Mouse (Mus musculus): Measurements from ENCODE around the gene Itgad. TPM values are rescaled to one million over a fixed set of nuclear protein-coding genes. Genes with fewer than 3 reads are reported as not detected.

Itgad gene
- polyA plus RNA-seq, 1 experiment from 2014 or later, result not detected

GRCm38 (mm10) chr7:128237927-128238778 lies 84.0 kb downstream of the Itgad start, which contains the start of gene 9130023H24Rik:
Gene 9130023H24Rik (minus strand): TSS chr7:128238031.
- peak within 1 kb of the TSS; percentile 98 for H3K27ac ChIP-seq
- no peaks in the 10 kb centered on the region for H3K27me3 ChIP-seq (ENCODE audit: poor library complexity, severe bottlenecking)
- under 1% methylated on average over 72 of the region's 72 CpGs for WGBS
- DNase-seq (ENCODE audit: extremely low spot score, low spot score), result peak; percentile 100
- peak within 1 kb of the TSS; percentile 76 for H3K4me3 ChIP-seq
- H3K4me1 ChIP-seq, result peaks cover 36% of the 10 kb centered on the region
- no peaks in the 10 kb centered on the region for H3K9me3 ChIP-seq
- H3K36me3 ChIP-seq (replicated peaks), result peaks cover 51% of the 10 kb centered on the region

- H3K27me3 ChIP-seq (ENCODE audit: poor library complexity, severe bottlenecking), result 0 out of 2 replicates have a peak, but pooled peaks cover under 1% of the 10 kb centered on the region
- peak overlapping the region; percentile 98 for H3K27ac ChIP-seq
- WGBS, result 31% methylated on average over 4 of the region's 4 CpGs
- DNase-seq (ENCODE audit: extremely low spot score, low spot score), result no peak
- peaks cover 56% of the 10 kb centered on the region for H3K36me3 ChIP-seq (replicated peaks)
- peaks cover 41% of the 10 kb centered on the region for H3K4me1 ChIP-seq
- H3K4me3 ChIP-seq, result peak overlapping the region; percentile 76
- no peaks in the 10 kb centered on the region for H3K9me3 ChIP-seq
These were observed 84.8 kb downstream of the Itgad start for GRCm38 (mm10) chr7:128238991-128239390.

- Histone ChIP-seq H3K27ac (0 out of 2 replicates have a peak overlapping the region, but pooled peaks have one; percentile 44), H3K4me1 (peaks cover 47% of the 10 kb centered on the region), H3K9me3 (no peaks in the 10 kb centered on the region), H3K27me3 (ENCODE audit: poor library complexity, severe bottlenecking) (peaks cover 12% of the 10 kb centered on the region), H3K4me3 (no peak overlapping the region), H3K36me3 (replicated peaks) (peaks cover 68% of the 10 kb centered on the region)
- 93% methylated on average over 27 of the region's 27 CpGs for WGBS
- DNase-seq (ENCODE audit: extremely low spot score, low spot score), result no peak
These were observed 86.1 kb downstream of the Itgad start for GRCm38 (mm10) chr7:128240131-128240784.

GRCm38 (mm10) chr7:128242331-128242730 lies 88.2 kb downstream of the Itgad start:
- H3K9me3 ChIP-seq, result no peaks in the 10 kb centered on the region
- peaks cover 54% of the 10 kb centered on the region for H3K4me1 ChIP-seq
- peaks cover 26% of the 10 kb centered on the region for H3K27me3 ChIP-seq (ENCODE audit: poor library complexity, severe bottlenecking)
- H3K36me3 ChIP-seq (replicated peaks), result peaks cover 58% of the 10 kb centered on the region
- no peak overlapping the region for H3K27ac ChIP-seq
- no peak overlapping the region for H3K4me3 ChIP-seq
- DNase-seq (ENCODE audit: extremely low spot score, low spot score), result no peak
- 96% methylated on average over 16 of the region's 16 CpGs for WGBS

- Histone ChIP-seq H3K4me3 (no peak overlapping the region; the same call in 1 of the 2 replicates), H3K9me3 (no peaks in the 10 kb centered on the region), H3K36me3 (replicated peaks) (peaks cover 58% of the 10 kb centered on the region), H3K27ac (peak overlapping the region; percentile 66), H3K27me3 (ENCODE audit: poor library complexity, severe bottlenecking) (peaks cover 34% of the 10 kb centered on the region), H3K4me1 (peaks cover 57% of the 10 kb centered on the region)
- DNase-seq (ENCODE audit: extremely low spot score, low spot score), result no peak
- 46% methylated on average over 10 of the region's 10 CpGs for WGBS
These were observed 89.7 kb downstream of the Itgad start for GRCm38 (mm10) chr7:128243921-128244320.

GRCm38 (mm10) chr7:128244410-128245025 lies 90.3 kb downstream of the Itgad start:
- Histone ChIP-seq H3K4me1 (peaks cover 51% of the 10 kb centered on the region), H3K9me3 (no peaks in the 10 kb centered on the region), H3K4me3 (no peak overlapping the region; the same call in 1 of the 2 replicates), H3K27ac (peak overlapping the region; percentile 66), H3K27me3 (ENCODE audit: poor library complexity, severe bottlenecking) (peaks cover 34% of the 10 kb centered on the region), H3K36me3 (replicated peaks) (peaks cover 58% of the 10 kb centered on the region)
- DNase-seq (ENCODE audit: extremely low spot score, low spot score), result no peak
- WGBS, result 82% methylated on average over 18 of the region's 18 CpGs

- no peak overlapping the region for H3K4me3 ChIP-seq
- H3K36me3 ChIP-seq (replicated peaks), result peaks cover 48% of the 10 kb centered on the region
- H3K9me3 ChIP-seq, result no peaks in the 10 kb centered on the region
- H3K27ac ChIP-seq, result no peak overlapping the region
- H3K27me3 ChIP-seq (ENCODE audit: poor library complexity, severe bottlenecking), result peaks cover 42% of the 10 kb centered on the region
- 89% methylated on average over 4 of the region's 4 CpGs for WGBS
- no peak for DNase-seq (ENCODE audit: extremely low spot score, low spot score)
- peaks cover 43% of the 10 kb centered on the region for H3K4me1 ChIP-seq
These were observed 91.4 kb downstream of the Itgad start for GRCm38 (mm10) chr7:128245547-128245946.

GRCm38 (mm10) chr7:128246496-128247391 lies 92.6 kb downstream of the Itgad start, which contains the start of gene Tgfb1i1:
Gene Tgfb1i1 (plus strand): TSS chr7:128246812.
- 4% methylated on average over 30 of the region's 30 CpGs for WGBS
- peak within 1 kb of the TSS; percentile 56 for H3K4me3 ChIP-seq
- peaks cover 54% of the 10 kb centered on the region for H3K27me3 ChIP-seq (ENCODE audit: poor library complexity, severe bottlenecking)
- H3K27ac ChIP-seq, result peak within 1 kb of the TSS; percentile 83
- DNase-seq (ENCODE audit: extremely low spot score, low spot score), result peak; percentile 50
- peaks cover 40% of the 10 kb centered on the region for H3K4me1 ChIP-seq
- peaks cover 36% of the 10 kb centered on the region for H3K36me3 ChIP-seq (replicated peaks)
- no peaks in the 10 kb centered on the region for H3K9me3 ChIP-seq

GRCm38 (mm10) chr7:128247443-128247842 lies 93.3 kb downstream of the Itgad start:
- Histone ChIP-seq H3K4me3 (peak overlapping the region; percentile 56), H3K27ac (peak overlapping the region; percentile 83), H3K4me1 (peaks cover 47% of the 10 kb centered on the region), H3K9me3 (no peaks in the 10 kb centered on the region), H3K36me3 (replicated peaks) (peaks cover 29% of the 10 kb centered on the region), H3K27me3 (ENCODE audit: poor library complexity, severe bottlenecking) (peaks cover 61% of the 10 kb centered on the region)
- DNase-seq (ENCODE audit: extremely low spot score, low spot score), result peak; percentile 81
- 2% methylated on average over 13 of the region's 13 CpGs for WGBS

- no peak for DNase-seq (ENCODE audit: extremely low spot score, low spot score)
- Histone ChIP-seq H3K4me1 (peaks cover 53% of the 10 kb centered on the region), H3K36me3 (replicated peaks) (peaks cover 20% of the 10 kb centered on the region), H3K27ac (no peak overlapping the region), H3K27me3 (ENCODE audit: poor library complexity, severe bottlenecking) (peaks cover 70% of the 10 kb centered on the region), H3K9me3 (no peaks in the 10 kb centered on the region), H3K4me3 (peak overlapping the region; percentile 56)
- WGBS, result 83% methylated on average over 10 of the region's 10 CpGs
These were observed 94.2 kb downstream of the Itgad start for GRCm38 (mm10) chr7:128248081-128249042.

- Histone ChIP-seq H3K36me3 (replicated peaks) (peaks cover 7% of the 10 kb centered on the region), H3K27ac (no peak overlapping the region), H3K4me1 (peaks cover 44% of the 10 kb centered on the region), H3K9me3 (no peaks in the 10 kb centered on the region), H3K4me3 (no peak overlapping the region), H3K27me3 (ENCODE audit: poor library complexity, severe bottlenecking) (peaks cover 72% of the 10 kb centered on the region)
- DNase-seq (ENCODE audit: extremely low spot score, low spot score), result no peak
- WGBS, result 85% methylated on average over 5 of the region's 5 CpGs
These were observed 95.8 kb downstream of the Itgad start for GRCm38 (mm10) chr7:128249998-128250397.

All from forebrain, embryonic 10.5 days (tissue).